Mouse (Mus musculus) liver (tissue): ENCODE measurements around the gene Gm49366.
"Not testable (repeated sequence)": the region's sequence is repeated elsewhere in the genome, so short reads cannot be mapped to it uniquely, and the experiment has no call there.

Experiments used
- DNase-seq: peaks from one replicate; pipeline ENCODE4 v3.0.0-alpha.2; 2020; ENCODE audit warnings: mixed read lengths

Gene Gm49366

GRCm38 (mm10) chr12:84094666-84095065 lies 55.9 kb downstream of the Gm49366 start:
- DNase-seq, result not testable (repeated sequence)

- DNase-seq, result no peak
Observed at GRCm38 (mm10) chr12:84099605-84100004, 60.9 kb downstream of the Gm49366 start.

- DNase-seq, result no peak
Observed at GRCm38 (mm10) chr12:84100071-84100470, 61.3 kb downstream of the Gm49366 start.

GRCm38 (mm10) chr12:84100604-84101492 lies 62.1 kb downstream of the Gm49366 start, which contains the start of gene Acot6:
Acot6 (plus strand) TSS chr12:84100654.
- peak; percentile 39 for DNase-seq

- no peak for DNase-seq
Observed at GRCm38 (mm10) chr12:84101493-84101845, 62.7 kb downstream of the Gm49366 start.

GRCm38 (mm10) chr12:84107012-84107411 lies 68.3 kb downstream of the Gm49366 start:
- DNase-seq, result no peak

- no peak for DNase-seq
Observed at GRCm38 (mm10) chr12:84107692-84108091, 69.0 kb downstream of the Gm49366 start.
